Mouse (Mus musculus) B cell, adult 62 days (primary cell): Measurements from ENCODE around the gene Ncf2. TPM values are rescaled to one million over a fixed set of nuclear protein-coding genes. Genes with fewer than 3 reads are reported as not detected.

ENCODE experiments used
- total RNA-seq: library from RNA; stranded (reverse); gene quantifications from 4 replicates; pipeline ENCODE4 v1.2.4, GENCODE M21; 2023

The Ncf2 gene
- 257 to 287 TPM (median 265 TPM) in 4 replicates for total RNA-seq

GRCm38 (mm10) chr1:152799897-152800296, at the start of gene Ncf2:
Ncf2 (plus strand) TSS chr1:152800194.

DNA sequence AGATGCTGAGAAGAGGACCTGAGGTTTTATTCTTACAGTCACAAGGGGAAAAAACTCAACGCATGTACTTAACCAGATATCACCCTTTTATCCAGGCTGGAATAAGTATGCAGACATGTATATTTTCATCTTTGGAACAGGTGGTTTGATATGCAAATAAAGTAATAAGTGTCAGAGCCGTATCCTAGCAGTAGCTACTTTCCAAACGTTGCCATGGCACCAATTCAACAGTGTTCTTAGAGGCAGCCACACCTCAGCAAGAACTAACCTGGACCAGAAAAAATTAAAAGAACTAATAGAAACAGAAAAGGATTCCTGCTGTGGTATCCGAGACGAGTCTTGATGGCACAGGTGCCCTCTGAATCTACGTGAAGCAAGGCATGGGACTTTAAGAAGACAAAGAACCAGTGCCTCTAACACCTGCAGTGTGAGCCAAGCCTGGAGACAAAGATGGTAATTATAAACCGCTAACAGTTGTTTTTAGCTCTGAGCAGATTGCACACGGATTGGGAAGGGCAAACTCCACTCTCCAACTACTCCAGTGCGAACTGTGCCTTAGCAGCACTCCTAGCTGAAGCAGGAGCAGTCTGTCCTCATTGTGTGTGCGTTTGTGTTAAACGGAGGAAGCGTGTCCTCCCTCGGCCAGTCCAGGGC, 49.6 kb upstream of the Ncf2 start, which contains the start of gene Apobec4:
Apobec4 (plus strand) TSS at position 240 of the 654 bp plus-strand sequence.

GRCm38 (mm10) chr1:152766032-152766772, 33.8 kb upstream of the Ncf2 start, which contains the start of the genes Rgl1 and Arpc5:
Rgl1 (minus strand) TSS chr1:152766351.
Arpc5 (plus strand) TSS chr1:152766542.

Other genes with a start within 250 kb of the Ncf2 start
- not detected in 4 replicates for gene Apobec4, start 49.6 kb upstream of the Ncf2 start, total RNA-seq
- gene Rgl1, start 33.8 kb upstream of the Ncf2 start, total RNA-seq: 26.5 to 44.2 TPM (median 33.0 TPM) in 4 replicates
- 374 to 394 TPM (median 379 TPM) in 4 replicates for gene Arpc5, start 33.7 kb upstream of the Ncf2 start, total RNA-seq
- 145 to 162 TPM (median 150 TPM) in 4 replicates for gene Smg7, start 102.5 kb downstream of the Ncf2 start, total RNA-seq
- not detected in 4 replicates for gene Nmnat2, start 154.8 kb downstream of the Ncf2 start, total RNA-seq